Mouse (Mus musculus) MEL (cell line): ENCODE measurements around the gene Pgpep1. TPM values are rescaled to one million over a fixed set of nuclear protein-coding genes. Genes with fewer than 3 reads are reported as not detected.

Experiments
- DNase-seq: peaks from one replicate; pipeline ENCODE4 v3.0.0; 2011; ENCODE audit warnings: low read depth, low spot score
- H3K27ac ChIP-seq: 2 replicates; pipeline ENCODE4 v1.5.1; 2012; ENCODE audit warnings: low read depth, mild to moderate bottlenecking, control low read depth, low read length, moderate library complexity; ENCODE audit not compliant: control insufficient read depth
- H3K27me3 ChIP-seq, 2 experiments: fragments of 150-350 bp in 1 of 2; sonication (generic) in 1 of 2; 2 replicates each; pipeline ENCODE4 v1.6.1; 2012; ENCODE audit warnings: low read length in 2 of 2, mild to moderate bottlenecking in 2 of 2, improper control_type of control experiment in 1 of 2, moderate library complexity in 1 of 2; ENCODE audit not compliant: insufficient read depth in 2 of 2, control insufficient read depth in 1 of 2
- H3K36me3 ChIP-seq, 2 experiments: 2 replicates each; pipeline ENCODE4 v1.6.1; 2012 to 2014; ENCODE audit warnings: low read length in 2 of 2, improper control_type of control experiment in 1 of 2, inconsistent platforms in 1 of 2, mild to moderate bottlenecking in 1 of 2; ENCODE audit not compliant: insufficient read depth in 2 of 2, control insufficient read depth in 1 of 2
- H3K4me1 ChIP-seq, 2 experiments: fragments of 150-350 bp in 1 of 2; sonication (generic) in 1 of 2; 2 replicates each; pipeline ENCODE4 v1.6.1; 2012; ENCODE audit warnings: low read length in 2 of 2, improper control_type of control experiment in 1 of 2, mild to moderate bottlenecking in 1 of 2; ENCODE audit not compliant: insufficient read depth in 2 of 2, control insufficient read depth in 1 of 2
- H3K4me3 ChIP-seq, 2 experiments: fragments of 150-350 bp in 1 of 2; sonication (generic) in 1 of 2; 2 replicates each; pipeline ENCODE4 v1.5.1; 2012; ENCODE audit warnings: low read depth in 2 of 2, low read length in 2 of 2, mild to moderate bottlenecking in 2 of 2, moderate library complexity in 2 of 2, control low read depth in 1 of 2, improper control_type of control experiment in 1 of 2; ENCODE audit not compliant: control insufficient read depth in 1 of 2, insufficient read depth in 1 of 2
- H3K79me2 ChIP-seq: 2 replicates; pipeline ENCODE4 v1.6.1; 2012; ENCODE audit warnings: mild to moderate bottlenecking, low read length, moderate library complexity; ENCODE audit not compliant: control insufficient read depth, poor library complexity, insufficient read depth
- H3K9ac ChIP-seq: 2 replicates; pipeline ENCODE4 v1.6.1; 2012; ENCODE audit warnings: low read depth, mild to moderate bottlenecking, control low read depth, low read length, moderate library complexity; ENCODE audit not compliant: control insufficient read depth, poor library complexity, severe bottlenecking
- H3K9me3 ChIP-seq: fragments of 150-350 bp; sonication (generic); replicated peaks from 2 replicates; pipeline ENCODE4 v1.6.1; 2012; ENCODE audit warnings: mild to moderate bottlenecking, low read length, improper control_type of control experiment, moderate library complexity; ENCODE audit not compliant: insufficient read depth
- BHLHE40 ChIP-seq: IDR thresholded peaks from 2 replicates; pipeline ENCODE4 v1.6.1; 2012; ENCODE audit warnings: low read depth, mild to moderate bottlenecking, inconsistent platforms, low read length, improper control_type of control experiment, borderline replicate concordance
- CHD1 ChIP-seq: IDR thresholded peaks from 2 replicates; pipeline ENCODE4 v1.6.1; 2012; ENCODE audit warnings: low read depth, mild to moderate bottlenecking, inconsistent platforms, low read length, improper control_type of control experiment
- CTCF ChIP-seq, 3 experiments: IDR thresholded peaks in 2 of 3; conservative IDR thresholded peaks in 1 of 3; 2 replicates each; pipeline ENCODE4 v1.5.1; 2011 to 2012; ENCODE audit warnings: low read length in 3 of 3, low read depth in 2 of 3, mild to moderate bottlenecking in 2 of 3, improper control_type of control experiment in 1 of 3, inconsistent platforms in 1 of 3, mixed read lengths in 1 of 3, moderate library complexity in 1 of 3; ENCODE audit not compliant: control insufficient read depth in 1 of 3, insufficient read depth in 1 of 3, poor library complexity in 1 of 3, severe bottlenecking in 1 of 3
- E2F4 ChIP-seq: IDR thresholded peaks from 2 replicates; pipeline ENCODE4 v1.6.1; 2011; ENCODE audit warnings: low read depth, low read length, improper control_type of control experiment, borderline replicate concordance
- ELF1 ChIP-seq: IDR thresholded peaks from 2 replicates; pipeline ENCODE4 v1.6.1; 2014; ENCODE audit warnings: low read depth, mild to moderate bottlenecking, inconsistent platforms, low read length, improper control_type of control experiment, moderate library complexity
- EP300 ChIP-seq, 2 experiments: IDR thresholded peaks; 2 replicates each; pipeline ENCODE4 v1.6.1; 2011; ENCODE audit warnings: improper control_type of control experiment in 2 of 2, low read length in 2 of 2, low read depth in 1 of 2, mild to moderate bottlenecking in 1 of 2
- JUND ChIP-seq: IDR thresholded peaks from 2 replicates; pipeline ENCODE4 v1.6.1; 2011; ENCODE audit warnings: low read depth, mild to moderate bottlenecking, improper control_type of control experiment, low read length
- KAT2A ChIP-seq: conservative IDR thresholded peaks from 2 replicates; pipeline ENCODE4 v1.6.1; 2012; ENCODE audit warnings: low read depth, low read length, improper control_type of control experiment, inconsistent platforms
- MXI1 ChIP-seq: IDR thresholded peaks from 2 replicates; pipeline ENCODE4 v1.6.1; 2011; ENCODE audit warnings: mild to moderate bottlenecking, low read depth, low read length, improper control_type of control experiment
- MYB ChIP-seq: IDR thresholded peaks from 2 replicates; pipeline ENCODE4 v1.6.1; 2011; ENCODE audit warnings: mild to moderate bottlenecking, low read depth, low read length, improper control_type of control experiment
- MYC ChIP-seq: IDR thresholded peaks from 2 replicates; pipeline ENCODE4 v1.6.1; 2011; ENCODE audit warnings: low read depth, mild to moderate bottlenecking, low read length, improper control_type of control experiment, moderate library complexity
- NRF1 ChIP-seq: IDR thresholded peaks from 2 replicates; pipeline ENCODE4 v1.6.1; 2014; ENCODE audit warnings: low read depth, mild to moderate bottlenecking, inconsistent platforms, low read length, improper control_type of control experiment, moderate library complexity; ENCODE audit not compliant: poor library complexity, insufficient read depth, severe bottlenecking
- POLR2AphosphoS5 ChIP-seq: IDR thresholded peaks from 2 replicates; pipeline ENCODE4 v1.6.1; 2012; ENCODE audit warnings: low read depth, borderline replicate concordance, mild to moderate bottlenecking, inconsistent platforms, low read length, moderate library complexity, mixed read lengths
- RAD21 ChIP-seq: IDR thresholded peaks from 2 replicates; pipeline ENCODE4 v1.6.1; 2011; ENCODE audit warnings: mild to moderate bottlenecking, low read depth, low read length, improper control_type of control experiment
- SIN3A ChIP-seq: IDR thresholded peaks from 2 replicates; pipeline ENCODE4 v1.6.1; 2012; ENCODE audit warnings: low read length, improper control_type of control experiment, inconsistent platforms
- SMC3 ChIP-seq: IDR thresholded peaks from 2 replicates; pipeline ENCODE4 v1.6.1; 2011; ENCODE audit warnings: low read depth, low read length, improper control_type of control experiment
- TAL1 ChIP-seq: IDR thresholded peaks from 2 replicates; pipeline ENCODE4 v1.6.1; 2012; ENCODE audit warnings: mild to moderate bottlenecking, inconsistent platforms, low read length, moderate library complexity, mixed read lengths
- TBP ChIP-seq: IDR thresholded peaks from 2 replicates; pipeline ENCODE4 v1.8.0; 2011; ENCODE audit warnings: low read depth, low read length, improper control_type of control experiment
- USF1 ChIP-seq: IDR thresholded peaks from 2 replicates; pipeline ENCODE4 v1.6.1; 2014; ENCODE audit warnings: low read depth, mild to moderate bottlenecking, inconsistent platforms, low read length, improper control_type of control experiment, moderate library complexity
- USF2 ChIP-seq, 2 experiments: IDR thresholded peaks; 2 replicates each; pipeline ENCODE4 v1.6.1; 2011 to 2012; ENCODE audit warnings: improper control_type of control experiment in 2 of 2, low read length in 2 of 2, borderline replicate concordance in 1 of 2, inconsistent platforms in 1 of 2, low read depth in 1 of 2, mild to moderate bottlenecking in 1 of 2; ENCODE audit not compliant: insufficient read depth in 1 of 2
- ZMIZ1 ChIP-seq: IDR thresholded peaks from 2 replicates; pipeline ENCODE4 v1.6.1; 2012; ENCODE audit warnings: low read depth, mild to moderate bottlenecking, inconsistent platforms, low read length, improper control_type of control experiment, moderate library complexity
- ZNF384 ChIP-seq: IDR thresholded peaks from 2 replicates; pipeline ENCODE4 v1.6.1; 2012; ENCODE audit warnings: low read depth, mild to moderate bottlenecking, inconsistent platforms, low read length, improper control_type of control experiment
- polyA plus RNA-seq, 2 experiments: library from polyadenylated mRNA; stranded (reverse) in 1 of 2; unstranded in 1 of 2; fragments of >175 nt in 1 of 2; fragments of >200 nt in 1 of 2; gene quantifications; 2 replicates each; pipeline versions ENCODE4 v1.2.1 to v1.2.4; 2012; ENCODE audit warnings: low replicate concordance in 2 of 2, low read depth in 1 of 2; ENCODE audit not compliant: insufficient read length in 2 of 2, insufficient read depth in 1 of 2, missing spikeins in 1 of 2
- total RNA-seq: library from RNA; depleted of rRNA; stranded (reverse); fragments of 300-350 nt; gene quantifications from 2 replicates; pipeline ENCODE4 v1.2.3, GENCODE M21; 2012

The Pgpep1 gene
- total and polyA plus RNA-seq, 3 experiments: 12.6 to 19.5 TPM; not detected in 1

- peaks cover 2 to 24% of the 10 kb centered on the region in 2 experiments; a peak in 3 of 4 replicates for H3K36me3 ChIP-seq
- TF ChIP-seq USF2 (IDR thresholded peaks at IDR 0.05; ENCODE audit: borderline replicate concordance in 1 of 2, insufficient read depth in 1 of 2, low read depth in 1 of 2, low read length in 2 of 2) (no peak), ZMIZ1 (no peak)
- H3K4me3 ChIP-seq: no peak overlapping the region
- no peaks in the 10 kb centered on the region for H3K79me2 ChIP-seq
- H3K27me3 ChIP-seq: no peaks in the 10 kb centered on the region
- peaks cover 9 to 30% of the 10 kb centered on the region in 2 experiments for H3K4me1 ChIP-seq
- H3K9me3 ChIP-seq: no peaks in the 10 kb centered on the region
- DNase-seq: no peak
- H3K27ac ChIP-seq: no peak overlapping the region
- H3K9ac ChIP-seq: no peak overlapping the region
Measured at GRCm38 (mm10) chr8:70648164-70648442, 12.1 kb downstream of the Pgpep1 start.

GRCm38 (mm10) chr8:70647343-70648163 lies 12.6 kb downstream of the Pgpep1 start:
- no peak overlapping the region for H3K4me3 ChIP-seq
- no peaks in the 10 kb centered on the region for H3K27me3 ChIP-seq
- H3K9ac ChIP-seq: no peak overlapping the region
- H3K27ac ChIP-seq: no peak overlapping the region
- TF ChIP-seq KAT2A: no peak
- no peak for TF ChIP-seq CHD1
- H3K79me2 ChIP-seq: no peaks in the 10 kb centered on the region
- peaks cover 9 to 30% of the 10 kb centered on the region in 2 experiments for H3K4me1 ChIP-seq
- DNase-seq: no peak
- no peaks in the 10 kb centered on the region for H3K9me3 ChIP-seq
- H3K36me3 ChIP-seq: peaks cover 2 to 24% of the 10 kb centered on the region in 2 experiments; a peak in 3 of 4 replicates

- no peak for DNase-seq
- Histone ChIP-seq H3K9ac (peak overlapping the region; percentile 24; the same call in 1 of the 2 replicates), H3K27ac (no peak overlapping the region), H3K4me1 (peaks cover 9 to 30% of the 10 kb centered on the region in 2 experiments), H3K9me3 (no peaks in the 10 kb centered on the region), H3K79me2 (no peaks in the 10 kb centered on the region), H3K4me3 (no peak overlapping the region), H3K27me3 (no peaks in the 10 kb centered on the region), H3K36me3 (peaks cover 0 to 24% of the 10 kb centered on the region in 2 experiments; a peak in 2 of 4 replicates)
- TF ChIP-seq SIN3A (no peak), CTCF (IDR thresholded peaks at IDR 0.05 in 2 of 3, conservative IDR thresholded peaks at IDR 0.05 in 1 of 3; ENCODE audit: control insufficient read depth in 1 of 3, insufficient read depth in 1 of 3, low read depth in 2 of 3, low read length in 3 of 3, poor library complexity in 1 of 3, severe bottlenecking in 1 of 3) (no peak), NRF1 (no peak), POLR2AphosphoS5 (no peak), RAD21 (no peak), MYB (no peak), SMC3 (no peak), ELF1 (no peak), KAT2A (no peak), JUND (no peak), TAL1 (no peak), MYC (no peak), USF1 (no peak), MXI1 (no peak), BHLHE40 (no peak), TBP (no peak), EP300 (IDR thresholded peaks at IDR 0.05; ENCODE audit: low read depth in 1 of 2, low read length in 2 of 2) (no peak), E2F4 (no peak), ZNF384 (no peak)
Measured at GRCm38 (mm10) chr8:70646775-70647174, 13.4 kb downstream of the Pgpep1 start.
